Mouse (Mus musculus) limb, embryonic 13.5 days (tissue): ENCODE data around the gene Plxna4. TPM values are rescaled to one million over a fixed set of nuclear protein-coding genes. Genes with fewer than 3 reads are reported as not detected.
A peak's percentile ranks its signal among the peaks of the same experiment; 100 is the strongest.

Source experiments
- ATAC-seq: fragments of 200-750 bp; cut with Nextera tagmentation; 2 replicates; pipeline ENCODE4 v1.8.0; 2017; ENCODE audit warnings: low read depth, moderate number of reproducible peaks, moderate TSS enrichment; ENCODE audit not compliant: low FRiP score
- H3K27ac ChIP-seq: fragments of 300-500 bp; sonication (generic); 2 replicates; pipeline ENCODE4 v1.5.1; 2015; ENCODE audit warnings: inconsistent platforms, mild to moderate bottlenecking, moderate library complexity
- H3K27me3 ChIP-seq: fragments of 300-500 bp; sonication (generic); 2 replicates; pipeline ENCODE4 v1.6.1; 2015; ENCODE audit warnings: mild to moderate bottlenecking, inconsistent platforms
- H3K36me3 ChIP-seq: fragments of 300-500 bp; sonication (generic); 2 replicates; pipeline ENCODE4 v1.6.1; 2015; ENCODE audit warnings: inconsistent platforms, mild to moderate bottlenecking, moderate library complexity
- H3K4me1 ChIP-seq: fragments of 300-500 bp; sonication (generic); 2 replicates; pipeline ENCODE4 v1.6.1; 2015; ENCODE audit warnings: inconsistent platforms
- H3K4me2 ChIP-seq: fragments of 300-500 bp; sonication (generic); replicated peaks from 2 replicates; pipeline ENCODE4 v1.6.1; 2015; ENCODE audit warnings: inconsistent platforms, mild to moderate bottlenecking, moderate library complexity
- H3K4me3 ChIP-seq: fragments of 300-500 bp; sonication (generic); 2 replicates; pipeline ENCODE4 v1.5.1; 2015; ENCODE audit warnings: moderate library complexity, mild to moderate bottlenecking, inconsistent platforms
- H3K9ac ChIP-seq: fragments of 300-500 bp; sonication (generic); 2 replicates; pipeline ENCODE4 v1.6.1; 2015; ENCODE audit warnings: mild to moderate bottlenecking, inconsistent platforms
- H3K9me3 ChIP-seq: fragments of 300-500 bp; sonication (generic); 2 replicates; pipeline ENCODE4 v1.6.1; 2016; ENCODE audit warnings: inconsistent platforms
- WGBS: fragments of 180-500 bp; shearing (Covaris S2); methylation state at CpG from one replicate; pipeline ENCODE4 v1.1.7; 2015; 5-methylcytosine and 5-hydroxymethylcytosine counted together
- polyA plus RNA-seq: library from polyadenylated mRNA; unstranded; fragments of >200 nt; fragmentation: Nextera tagmentation; extraction: Ambion mirVana; gene quantifications from 2 replicates; pipeline ENCODE4 v1.2.1, GENCODE M21; 2015

Plxna4 gene
- polyA plus RNA-seq, 1 experiment from 2014 or later, result 3.9 TPM

GRCm38 (mm10) chr6:32498106-32498505, 89.9 kb downstream of the Plxna4 start:
- peak; percentile 49; the same call in 1 of the 2 replicates for ATAC-seq
- H3K4me1 ChIP-seq, result peaks cover 59% of the 10 kb centered on the region
- no peak overlapping the region for H3K9ac ChIP-seq
- 38% methylated on average over 5 of the region's 5 CpGs for WGBS
- H3K36me3 ChIP-seq, result no peaks in the 10 kb centered on the region
- H3K4me3 ChIP-seq, result no peak overlapping the region
- H3K9me3 ChIP-seq, result no peaks in the 10 kb centered on the region
- no peaks in the 10 kb centered on the region for H3K27me3 ChIP-seq
- no peak overlapping the region for H3K4me2 ChIP-seq
- peak overlapping the region; percentile 40; the same call in 1 of the 2 replicates for H3K27ac ChIP-seq

- Histone ChIP-seq H3K27ac (peak overlapping the region; percentile 28; the same call in 1 of the 2 replicates), H3K4me1 (peaks cover 70% of the 10 kb centered on the region)
These were observed 91.9 kb downstream of the Plxna4 start for GRCm38 (mm10) chr6:32496109-32496508.

DNA sequence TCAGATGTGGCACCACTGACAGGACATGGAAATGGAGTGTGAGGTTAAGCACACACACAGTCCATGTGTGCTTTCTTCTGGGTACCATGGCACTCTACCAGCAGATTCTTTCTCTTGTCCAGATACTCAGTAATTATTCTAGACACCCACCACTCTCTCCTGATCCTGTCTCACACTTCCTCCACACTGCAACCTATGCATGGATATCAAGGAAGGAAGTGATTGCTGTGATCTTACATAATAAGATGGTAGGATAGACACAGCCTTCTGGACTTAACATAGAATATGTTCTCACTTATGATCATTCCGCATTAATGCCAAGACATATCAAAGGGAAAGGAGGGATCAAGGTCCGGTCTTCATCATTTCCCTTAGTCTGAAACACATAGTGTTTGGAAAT, 92.5 kb downstream of the Plxna4 start:
- ATAC-seq, result no peak
- Histone ChIP-seq H3K36me3 (no peaks in the 10 kb centered on the region), H3K27ac (peak overlapping the region; percentile 28; the same call in 1 of the 2 replicates), H3K4me3 (no peak overlapping the region), H3K27me3 (no peaks in the 10 kb centered on the region), H3K4me2 (no peak overlapping the region), H3K9me3 (no peaks in the 10 kb centered on the region), H3K4me1 (peaks cover 70% of the 10 kb centered on the region), H3K9ac (no peak overlapping the region)
- 80% methylated on average over 2 of the region's 2 CpGs for WGBS

More at GRCm38 (mm10) chr6:32496109-32496508, 91.9 kb downstream of the Plxna4 start:
- Histone ChIP-seq H3K27me3 (no peaks in the 10 kb centered on the region), H3K4me2 (no peak overlapping the region), H3K9ac (no peak overlapping the region), H3K9me3 (no peaks in the 10 kb centered on the region), H3K4me3 (no peak overlapping the region), H3K36me3 (no peaks in the 10 kb centered on the region)
- 15% methylated on average over 4 of the region's 4 CpGs for WGBS
- ATAC-seq, result peak; percentile 74; the same call in 1 of the 2 replicates

GRCm38 (mm10) chr6:32493557-32493956, 94.4 kb downstream of the Plxna4 start:
- H3K4me3 ChIP-seq, result no peak overlapping the region
- H3K4me2 ChIP-seq, result 0 out of 2 replicates have a peak overlapping the region, but pooled peaks have one; percentile 10
- H3K4me1 ChIP-seq, result peaks cover 61% of the 10 kb centered on the region
- WGBS, result 32% methylated on average over 5 of the region's 5 CpGs
- no peaks in the 10 kb centered on the region for H3K9me3 ChIP-seq
- no peaks in the 10 kb centered on the region for H3K36me3 ChIP-seq
- H3K27me3 ChIP-seq, result no peaks in the 10 kb centered on the region
- H3K9ac ChIP-seq, result no peak overlapping the region
- peak overlapping the region; percentile 29; the same call in 1 of the 2 replicates for H3K27ac ChIP-seq
- 0 out of 2 replicates have a peak, but pooled peaks have one; percentile 22 for ATAC-seq

DNA sequence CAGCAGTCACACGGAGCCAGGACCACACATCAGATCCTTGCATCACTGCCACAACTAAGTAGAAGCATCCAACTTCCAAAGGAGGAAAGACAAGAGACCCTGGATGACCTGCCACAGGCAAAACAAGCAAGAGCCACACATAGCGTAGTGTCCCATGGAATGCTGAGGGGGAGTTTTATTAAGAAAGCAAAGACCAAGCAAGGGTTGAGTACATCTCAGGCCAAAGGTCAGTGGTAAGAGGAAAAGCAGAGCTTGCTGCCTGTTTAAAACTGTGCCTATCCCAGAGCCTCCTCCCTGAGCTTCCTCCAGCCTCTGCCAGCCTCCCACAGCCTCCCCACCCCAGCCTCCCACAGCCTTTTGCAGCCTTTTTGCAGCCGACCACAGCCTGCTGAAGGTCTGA, 100.9 kb downstream of the Plxna4 start:
- 67% methylated on average over 3 of the region's 3 CpGs for WGBS
- Histone ChIP-seq H3K9ac (no peak overlapping the region), H3K4me1 (peaks cover 22% of the 10 kb centered on the region), H3K9me3 (no peaks in the 10 kb centered on the region), H3K27ac (no peak overlapping the region), H3K4me2 (no peak overlapping the region), H3K27me3 (no peaks in the 10 kb centered on the region), H3K36me3 (no peaks in the 10 kb centered on the region), H3K4me3 (no peak overlapping the region)
- ATAC-seq, result no peak

GRCm38 (mm10) chr6:32482469-32482868, 105.5 kb downstream of the Plxna4 start:
- no peak overlapping the region for H3K9ac ChIP-seq
- no peaks in the 10 kb centered on the region for H3K9me3 ChIP-seq
- no peak overlapping the region for H3K27ac ChIP-seq
- H3K27me3 ChIP-seq, result no peaks in the 10 kb centered on the region; the same call in 1 of the 2 replicates
- no peak overlapping the region for H3K4me3 ChIP-seq
- H3K4me2 ChIP-seq, result no peak overlapping the region
- H3K4me1 ChIP-seq, result peaks cover 30% of the 10 kb centered on the region
- H3K36me3 ChIP-seq, result no peaks in the 10 kb centered on the region
- no peak for ATAC-seq
- 24% methylated on average over 4 of the region's 4 CpGs for WGBS

DNA sequence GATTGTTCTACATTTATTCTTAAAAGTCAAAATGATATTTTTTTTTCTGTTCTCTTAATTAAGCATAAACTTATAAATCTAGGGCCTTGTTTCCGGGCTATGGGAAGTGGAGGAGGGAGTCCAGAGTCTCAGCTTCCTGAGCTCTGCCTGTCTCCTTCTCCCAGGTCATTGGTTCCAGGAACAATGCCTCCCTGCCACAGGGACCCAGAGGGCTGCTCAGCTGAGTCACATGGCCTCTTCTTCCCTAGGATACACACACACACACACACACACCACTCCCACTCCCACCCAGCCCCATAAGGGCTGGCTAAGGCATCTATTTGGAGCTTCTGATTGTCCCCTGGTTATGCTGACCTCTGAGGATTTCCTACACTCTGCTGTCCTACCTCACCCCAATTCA, 107.3 kb downstream of the Plxna4 start:
- 60% methylated on average over 1 of the region's 1 CpGs for WGBS
- H3K27ac ChIP-seq, result no peak overlapping the region
- ATAC-seq, result no peak

GRCm38 (mm10) chr6:32479765-32480164, 108.2 kb downstream of the Plxna4 start:
- Histone ChIP-seq H3K36me3 (no peaks in the 10 kb centered on the region), H3K4me1 (peaks cover 27% of the 10 kb centered on the region), H3K9me3 (no peaks in the 10 kb centered on the region), H3K27ac (no peak overlapping the region), H3K4me2 (no peak overlapping the region), H3K9ac (no peak overlapping the region), H3K27me3 (no peaks in the 10 kb centered on the region; the same call in 1 of the 2 replicates), H3K4me3 (no peak overlapping the region)
- ATAC-seq, result no peak
- WGBS, result 69% methylated on average over 2 of the region's 2 CpGs

More for the DNA sequence above, 107.3 kb downstream of the Plxna4 start:
- peaks cover 27% of the 10 kb centered on the region for H3K4me1 ChIP-seq
- no peaks in the 10 kb centered on the region; the same call in 1 of the 2 replicates for H3K27me3 ChIP-seq
- no peak overlapping the region for H3K4me2 ChIP-seq
- H3K4me3 ChIP-seq, result no peak overlapping the region
- no peaks in the 10 kb centered on the region for H3K36me3 ChIP-seq
- no peaks in the 10 kb centered on the region for H3K9me3 ChIP-seq
- H3K9ac ChIP-seq, result no peak overlapping the region

GRCm38 (mm10) chr6:32479193-32479758, 108.7 kb downstream of the Plxna4 start:
- H3K9me3 ChIP-seq, result no peaks in the 10 kb centered on the region
- WGBS, result 27% methylated on average over 2 of the region's 2 CpGs
- peak; percentile 28 for ATAC-seq

GRCm38 (mm10) chr6:32475958-32476357, 112.0 kb downstream of the Plxna4 start:
- Histone ChIP-seq H3K4me2 (no peak overlapping the region), H3K9ac (no peak overlapping the region), H3K36me3 (no peaks in the 10 kb centered on the region), H3K4me3 (no peak overlapping the region), H3K4me1 (peaks cover 26% of the 10 kb centered on the region), H3K27me3 (no peaks in the 10 kb centered on the region; the same call in 1 of the 2 replicates), H3K9me3 (no peaks in the 10 kb centered on the region), H3K27ac (no peak overlapping the region)
- whole genome bisulfite sequencing, result 87% methylated on average over 4 of the region's 4 CpGs
- no peak for ATAC-seq

More at GRCm38 (mm10) chr6:32479193-32479758, 108.7 kb downstream of the Plxna4 start:
- no peak overlapping the region for H3K4me2 ChIP-seq
- no peak overlapping the region for H3K9ac ChIP-seq
- H3K4me3 ChIP-seq, result no peak overlapping the region
- H3K4me1 ChIP-seq, result peaks cover 27% of the 10 kb centered on the region
- H3K27me3 ChIP-seq, result no peaks in the 10 kb centered on the region; the same call in 1 of the 2 replicates
- no peaks in the 10 kb centered on the region for H3K36me3 ChIP-seq
- H3K27ac ChIP-seq, result 0 out of 2 replicates have a peak overlapping the region, but pooled peaks have one; percentile 10

- Histone ChIP-seq H3K36me3 (no peaks in the 10 kb centered on the region), H3K4me2 (no peak overlapping the region), H3K9me3 (no peaks in the 10 kb centered on the region), H3K27ac (no peak overlapping the region), H3K27me3 (no peaks in the 10 kb centered on the region), H3K4me3 (no peak overlapping the region), H3K9ac (no peak overlapping the region), H3K4me1 (peaks cover 16% of the 10 kb centered on the region)
- 72% methylated on average over 5 of the region's 5 CpGs for WGBS
- ATAC-seq, result no peak
These were observed 115.9 kb downstream of the Plxna4 start for GRCm38 (mm10) chr6:32472062-32472461.

DNA sequence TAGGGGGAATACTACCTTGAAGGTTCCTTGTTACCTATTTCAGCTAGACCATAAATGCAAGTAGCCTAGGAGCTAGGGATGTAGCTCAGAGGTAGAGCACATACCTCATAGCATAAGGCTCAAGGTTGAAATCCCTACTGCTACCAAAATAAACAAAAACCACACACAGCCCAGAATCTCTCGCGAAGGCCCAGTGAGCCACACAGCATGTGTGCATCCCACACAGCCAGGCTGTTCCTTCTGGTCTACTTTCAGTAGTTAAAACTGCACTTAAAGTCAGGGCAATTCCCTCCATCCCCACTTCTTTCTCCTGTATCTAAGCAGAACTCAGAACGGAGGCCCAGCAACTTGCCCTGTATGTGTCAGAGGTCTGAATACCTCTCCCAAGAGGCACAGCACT, 116.4 kb downstream of the Plxna4 start:
- 63% methylated on average over 3 of the region's 3 CpGs for WGBS
- Histone ChIP-seq H3K9me3 (no peaks in the 10 kb centered on the region), H3K27ac (no peak overlapping the region), H3K36me3 (no peaks in the 10 kb centered on the region), H3K9ac (no peak overlapping the region), H3K4me3 (no peak overlapping the region), H3K27me3 (no peaks in the 10 kb centered on the region), H3K4me1 (peaks cover 16% of the 10 kb centered on the region), H3K4me2 (no peak overlapping the region)
- no peak for ATAC-seq
